Comparison of ENCODE assay signal across 10 mouse cellular contexts in genomic region chr8:47985243-47985642, GRCm38 (mm10). TPM values are rescaled to one million over a fixed set of nuclear protein-coding genes. Genes with fewer than 3 reads are reported as not detected.
DNase-seq lines count a peak whose midpoint lies in the region; ATAC-seq lines count a peak whose summit lies in the region.
"Had no signal": no experiment of that assay in that cellular context is flagged by ENCODE, and none has a peak within 500 bp of the region (broad histone marks: within the 10 kb centered on the region; RNA-seq: fewer than 3 reads in every experiment).

No protein-coding gene starts in this region.

- peak overlapping the region; percentile 43; the same call in 1 of the 2 replicates for H3K27ac ChIP-seq in kidney, embryonic 14.5 days (ENCODE audit: low read depth, low read length)
- peak overlapping the region; percentile 4; the same call in 1 of the 2 replicates for H3K27ac ChIP-seq in embryonic facial prominence, embryonic 10.5 days (replicated peaks)
- H3K27ac ChIP-seq in midbrain, embryonic 14.5 days (replicated peaks; ENCODE audit: low read depth, low read length), result peak overlapping the region; percentile 5; the same call in 1 of the 2 replicates
- H3K27ac ChIP-seq in intestine, embryonic 16.5 days (ENCODE audit: low read length), result no peak overlapping the region
- H3K27ac ChIP-seq: hindbrain, embryonic 15.5 days had no signal

- H3K36me3 ChIP-seq in kidney, embryonic 14.5 days (ENCODE audit: control insufficient read depth, insufficient read depth, low read length), result no peaks in the 10 kb centered on the region; the same call in 1 of the 2 replicates
- peaks cover 3% of the 10 kb centered on the region for H3K36me3 ChIP-seq in embryonic facial prominence, embryonic 10.5 days (replicated peaks)
- H3K36me3 ChIP-seq in midbrain, embryonic 14.5 days (ENCODE audit: control insufficient read depth, insufficient read depth, low read length), result no peaks in the 10 kb centered on the region
- no peaks in the 10 kb centered on the region for H3K36me3 ChIP-seq in intestine, embryonic 16.5 days (ENCODE audit: control insufficient read depth, insufficient read depth, low read length)
- H3K36me3 ChIP-seq: hindbrain, embryonic 15.5 days had no signal

- no peak overlapping the region for H3K9ac ChIP-seq in kidney, embryonic 14.5 days (ENCODE audit: low read depth, low read length)
- H3K9ac ChIP-seq in midbrain, embryonic 14.5 days (replicated peaks; ENCODE audit: low read length), result no peak overlapping the region
- no peak overlapping the region for H3K9ac ChIP-seq in intestine, embryonic 16.5 days (ENCODE audit: low read depth, low read length)
- H3K9ac ChIP-seq: hindbrain, embryonic 15.5 days had no signal

- no peak overlapping the region for H3K4me3 ChIP-seq in kidney, embryonic 14.5 days (ENCODE audit: low read length)
- H3K4me3 ChIP-seq in embryonic facial prominence, embryonic 10.5 days, result no peak overlapping the region
- no peak overlapping the region for H3K4me3 ChIP-seq in midbrain, embryonic 14.5 days (replicated peaks; ENCODE audit: low read depth, low read length)
- no peak overlapping the region for H3K4me3 ChIP-seq in intestine, embryonic 16.5 days (ENCODE audit: low read length)
- H3K4me3 ChIP-seq: hindbrain, embryonic 15.5 days had no signal

- H3K4me1 ChIP-seq in kidney, embryonic 14.5 days (ENCODE audit: control insufficient read depth, insufficient read depth, low read length), result peaks cover 39% of the 10 kb centered on the region; the same call in 1 of the 2 replicates
- peaks cover 64% of the 10 kb centered on the region for H3K4me1 ChIP-seq in embryonic facial prominence, embryonic 10.5 days
- H3K4me1 ChIP-seq in midbrain, embryonic 14.5 days (ENCODE audit: control insufficient read depth, insufficient read depth, low read length), result peaks cover 26% of the 10 kb centered on the region
- peaks cover 25% of the 10 kb centered on the region for H3K4me1 ChIP-seq in intestine, embryonic 16.5 days (ENCODE audit: control insufficient read depth, insufficient read depth, low read length)

- peak overlapping the region; percentile 12 for H3K4me2 ChIP-seq in kidney, embryonic 14.5 days (replicated peaks; ENCODE audit: low read depth, low read length)
- no peak overlapping the region for H3K4me2 ChIP-seq in midbrain, embryonic 14.5 days (ENCODE audit: low read length)
- H3K4me2 ChIP-seq in intestine, embryonic 16.5 days (ENCODE audit: low read depth, low read length), result no peak overlapping the region

- no peak for DNase-seq in kidney, adult 8-10 months
- DNase-seq in embryonic facial prominence, embryonic 10.5 days (ENCODE audit: low spot score), result no peak
- DNase-seq in forelimb bud, embryonic 11.5 days (ENCODE audit: low read depth, low spot score), result peak; percentile 61
- DNase-seq in midbrain, embryonic 14.5 days, result peak; percentile 31
- DNase-seq in left cerebral cortex, adult 11 months (ENCODE audit: low spot score), result no peak
- DNase-seq in left cerebral cortex, adult 9 months (ENCODE audit: low spot score in 2 of 2), result no peak
- DNase-seq: lung, postnatal 36 days had no signal

- H3K9me3 ChIP-seq in kidney, embryonic 14.5 days (ENCODE audit: control insufficient read depth, low read length), result no peaks in the 10 kb centered on the region
- H3K9me3 ChIP-seq in embryonic facial prominence, embryonic 10.5 days, result no peaks in the 10 kb centered on the region
- H3K9me3 ChIP-seq in midbrain, embryonic 14.5 days (ENCODE audit: control insufficient read depth, low read length), result no peaks in the 10 kb centered on the region
- H3K9me3 ChIP-seq in intestine, embryonic 16.5 days (ENCODE audit: control insufficient read depth, low read length), result no peaks in the 10 kb centered on the region
- H3K9me3 ChIP-seq: hindbrain, embryonic 15.5 days had no signal

- no peak for ATAC-seq in kidney, embryonic 14.5 days (ENCODE audit: low FRiP score, low TSS enrichment)
- ATAC-seq in midbrain, embryonic 14.5 days (ENCODE audit: low FRiP score, low TSS enrichment), result no peak
- no peak for ATAC-seq in intestine, embryonic 16.5 days

- no peaks in the 10 kb centered on the region for H3K27me3 ChIP-seq in kidney, embryonic 14.5 days (ENCODE audit: control insufficient read depth, insufficient read depth, low read length)
- no peaks in the 10 kb centered on the region for H3K27me3 ChIP-seq in embryonic facial prominence, embryonic 10.5 days (replicated peaks; ENCODE audit: low read depth, poor library complexity, severe bottlenecking)
- H3K27me3 ChIP-seq in midbrain, embryonic 14.5 days (ENCODE audit: control insufficient read depth, insufficient read depth, low read length), result no peaks in the 10 kb centered on the region
- no peaks in the 10 kb centered on the region for H3K27me3 ChIP-seq in intestine, embryonic 16.5 days (replicated peaks; ENCODE audit: control insufficient read depth, insufficient read depth, low read length)
- H3K27me3 ChIP-seq: hindbrain, embryonic 15.5 days had no signal

RNA-seq across cellular contexts. Expression of gene Wwc2, which starts 5.5 kb away (rescaled TPM):
- 14.5 and 18.5 TPM in 2 replicates for polyA plus RNA-seq in kidney, embryonic 14.5 days (2014; fragmentation: Nextera tagmentation; extraction: Ambion mirVana)
- 10.6 and 11.1 TPM in 2 replicates for polyA plus RNA-seq in embryonic facial prominence, embryonic 10.5 days (2016; fragmentation: Nextera tagmentation; extraction: Ambion mirVana)
- 4.1 and 6.6 TPM in 2 replicates for polyA plus RNA-seq in midbrain, embryonic 14.5 days (2014; fragmentation: Nextera tagmentation; extraction: Ambion mirVana)
- polyA plus RNA-seq in intestine, embryonic 16.5 days (2015; fragmentation: Nextera tagmentation; extraction: Ambion mirVana), result 5.6 and 7.0 TPM in 2 replicates

Comparison
In these comparisons a context has a peak if more than half of its experiments do, and no peak if none do; other contexts are left out.
1. DNase-seq: peak in forelimb bud, embryonic 11.5 days (single experiment) and midbrain, embryonic 14.5 days (single experiment); none in kidney, adult 8-10 months (0 of 2), embryonic facial prominence, embryonic 10.5 days (single experiment), left cerebral cortex, adult 11 months (single experiment) and left cerebral cortex, adult 9 months (0 of 2).